Mouse (Mus musculus): ENCODE results near the gene Gm21885. TPM values are rescaled to one million over a fixed set of nuclear protein-coding genes. Genes with fewer than 3 reads are reported as not detected.

The Gm21885 gene
- polyA plus RNA-seq, 1 experiment from 2014 or later, result 0.34 TPM

GRCm38 (mm10) chr11:94320969-94321930, 39.6 kb downstream of the Gm21885 start:
- Histone ChIP-seq H3K36me3 (ENCODE audit: control insufficient read depth, insufficient read depth, low read length) (peaks cover 2% of the 10 kb centered on the region; the same call in 1 of the 2 replicates), H3K4me1 (ENCODE audit: control insufficient read depth, insufficient read depth, low read length) (peaks cover 25% of the 10 kb centered on the region), H3K27ac (ENCODE audit: low read depth, low read length) (peak overlapping the region; percentile 96), H3K9me3 (ENCODE audit: control insufficient read depth, low read length) (no peaks in the 10 kb centered on the region), H3K27me3 (ENCODE audit: control insufficient read depth, insufficient read depth, low read length) (no peaks in the 10 kb centered on the region), H3K4me2 (peak overlapping the region; percentile 79), H3K4me3 (ENCODE audit: low read depth, low read length) (peak overlapping the region; percentile 99), H3K9ac (ENCODE audit: low read length) (peak overlapping the region; percentile 99)
- DNase-seq (ENCODE audit: low spot score, missing footprints) (peak; percentile 88), ATAC-seq (ENCODE audit: low FRiP score) (peak; percentile 76)
- WGBS, result under 1% methylated on average over 67 of the region's 67 CpGs

DNA sequence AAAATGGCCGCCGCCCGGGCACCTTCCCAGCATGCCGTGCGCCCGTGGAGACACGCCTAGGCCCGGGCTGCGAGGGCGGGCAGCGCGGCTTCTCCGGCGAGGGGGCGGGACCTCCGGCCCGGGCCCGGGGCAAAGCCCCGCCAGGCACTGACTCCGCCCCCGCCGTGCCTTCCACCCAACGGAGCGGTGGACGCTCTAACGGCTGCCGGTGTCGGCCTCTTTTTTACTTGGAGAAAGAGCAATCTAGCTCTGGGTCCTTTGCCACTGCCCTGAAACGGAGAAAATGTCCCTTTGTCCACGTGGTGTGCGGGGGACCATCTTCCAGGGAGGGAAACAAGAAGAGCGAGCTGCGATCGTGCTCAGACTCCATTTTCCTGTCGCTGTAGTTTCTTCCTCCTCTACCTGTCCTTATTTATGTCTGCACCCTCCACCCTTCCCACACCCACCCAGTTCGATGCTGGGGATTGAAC, 40.3 kb downstream of the Gm21885 start, which contains the start of gene Luc7l3:
Gene Luc7l3 (minus strand): TSS at position 58 of the 470 bp plus-strand sequence.
- Histone ChIP-seq H3K27me3 (ENCODE audit: control insufficient read depth, insufficient read depth, low read length) (no peaks in the 10 kb centered on the region), H3K9me3 (ENCODE audit: control insufficient read depth, low read length) (no peaks in the 10 kb centered on the region), H3K4me1 (ENCODE audit: control insufficient read depth, insufficient read depth, low read length) (peaks cover 26% of the 10 kb centered on the region), H3K27ac (ENCODE audit: low read depth, low read length) (peak within 1 kb of the TSS; percentile 96), H3K4me3 (ENCODE audit: low read depth, low read length) (peak within 1 kb of the TSS; percentile 99), H3K4me2 (peak within 1 kb of the TSS; percentile 79), H3K9ac (ENCODE audit: low read length) (peak within 1 kb of the TSS; percentile 99), H3K36me3 (ENCODE audit: control insufficient read depth, insufficient read depth, low read length) (peaks cover 2% of the 10 kb centered on the region; the same call in 1 of the 2 replicates)
- WGBS, result under 1% methylated on average over 36 of the region's 36 CpGs
- peak; percentile 99 for DNase-seq (ENCODE audit: low spot score, missing footprints)
- ATAC-seq (ENCODE audit: low FRiP score), result peak; percentile 97

- H3K27ac ChIP-seq (ENCODE audit: low read depth, low read length), result peak overlapping the region; percentile 96
- H3K4me1 ChIP-seq (ENCODE audit: control insufficient read depth, insufficient read depth, low read length), result peaks cover 24% of the 10 kb centered on the region
- 37% methylated on average over 5 of the region's 5 CpGs for whole genome bisulfite sequencing
These were observed 41.0 kb downstream of the Gm21885 start for GRCm38 (mm10) chr11:94322636-94323035.

DNA sequence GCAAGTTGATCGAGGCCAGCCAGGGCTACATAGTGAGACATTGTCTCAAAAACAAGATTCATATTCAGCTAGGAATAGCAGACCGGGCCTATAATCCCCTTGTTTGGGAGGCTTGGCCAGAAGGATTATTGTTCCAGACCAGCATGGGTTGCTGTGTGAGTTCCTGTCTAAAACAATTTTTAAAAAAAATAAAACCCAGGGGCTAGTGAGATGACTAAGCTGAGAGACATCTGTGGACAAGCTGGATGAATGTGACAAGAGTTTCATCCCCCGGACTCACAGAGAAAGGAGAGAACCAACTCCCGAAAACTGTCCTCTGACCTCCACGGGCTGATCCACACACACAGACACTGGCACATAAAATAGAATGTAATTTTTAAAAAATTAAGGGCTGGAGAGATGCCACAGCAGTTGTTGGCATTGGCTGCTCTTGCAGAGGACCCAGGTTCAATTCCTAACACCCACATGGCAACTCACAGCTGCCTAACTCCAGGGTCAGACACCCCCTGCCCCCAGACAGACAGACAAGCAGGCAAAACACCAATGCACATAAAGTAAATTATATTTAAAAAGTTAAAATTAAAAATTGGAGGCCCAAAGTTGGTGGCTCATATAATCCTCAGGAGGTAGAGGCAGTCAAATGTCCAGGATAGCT, 41.7 kb downstream of the Gm21885 start:
- Histone ChIP-seq H3K9ac (ENCODE audit: low read length) (no peak overlapping the region), H3K27me3 (ENCODE audit: control insufficient read depth, insufficient read depth, low read length) (no peaks in the 10 kb centered on the region), H3K27ac (ENCODE audit: low read depth, low read length) (no peak overlapping the region), H3K36me3 (ENCODE audit: control insufficient read depth, insufficient read depth, low read length) (peaks cover 2% of the 10 kb centered on the region; the same call in 1 of the 2 replicates), H3K4me1 (ENCODE audit: control insufficient read depth, insufficient read depth, low read length) (peaks cover 24% of the 10 kb centered on the region), H3K4me2 (no peak overlapping the region), H3K4me3 (ENCODE audit: low read depth, low read length) (no peak overlapping the region), H3K9me3 (ENCODE audit: control insufficient read depth, low read length) (no peaks in the 10 kb centered on the region)
- DNase-seq (ENCODE audit: low spot score, missing footprints) (no peak), ATAC-seq (ENCODE audit: low FRiP score) (no peak)
- WGBS, result 58% methylated on average over 5 of the region's 5 CpGs

More at GRCm38 (mm10) chr11:94322636-94323035, 41.0 kb downstream of the Gm21885 start:
- no peaks in the 10 kb centered on the region for H3K9me3 ChIP-seq (ENCODE audit: control insufficient read depth, low read length)
- DNase-seq (ENCODE audit: low spot score, missing footprints) (no peak), ATAC-seq (ENCODE audit: low FRiP score) (no peak)
- no peaks in the 10 kb centered on the region for H3K27me3 ChIP-seq (ENCODE audit: control insufficient read depth, insufficient read depth, low read length)
- H3K4me3 ChIP-seq (ENCODE audit: low read depth, low read length), result peak overlapping the region; percentile 99
- peak overlapping the region; percentile 79 for H3K4me2 ChIP-seq
- H3K9ac ChIP-seq (ENCODE audit: low read length), result peak overlapping the region; percentile 99
- peaks cover 2% of the 10 kb centered on the region; the same call in 1 of the 2 replicates for H3K36me3 ChIP-seq (ENCODE audit: control insufficient read depth, insufficient read depth, low read length)

DNA sequence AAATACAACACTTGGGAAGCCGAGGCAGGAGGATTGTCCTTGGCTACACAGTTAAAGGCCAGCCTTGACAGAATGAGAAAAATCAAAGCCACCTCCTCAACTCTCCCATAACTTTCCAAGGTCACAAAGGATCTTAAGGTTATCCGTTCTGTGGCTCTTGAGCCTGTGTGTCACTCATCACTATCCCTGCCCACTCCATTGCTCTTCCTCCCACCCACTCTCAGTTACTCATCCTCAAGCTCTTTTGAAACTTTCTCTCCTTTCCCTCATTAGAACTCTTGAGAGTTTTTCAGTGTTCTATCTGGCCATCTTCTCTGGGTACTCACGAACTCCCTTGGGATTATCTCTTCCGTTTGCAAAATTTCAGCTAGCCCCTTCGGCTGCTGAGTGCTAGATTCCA, 42.9 kb downstream of the Gm21885 start:
- no peaks in the 10 kb centered on the region for H3K27me3 ChIP-seq (ENCODE audit: control insufficient read depth, insufficient read depth, low read length)
- ATAC-seq (ENCODE audit: low FRiP score) (no peak), DNase-seq (ENCODE audit: low spot score, missing footprints) (peak; percentile 60)
- H3K4me1 ChIP-seq (ENCODE audit: control insufficient read depth, insufficient read depth, low read length), result peaks cover 30% of the 10 kb centered on the region
- H3K4me3 ChIP-seq (ENCODE audit: low read depth, low read length), result no peak overlapping the region
- H3K27ac ChIP-seq (ENCODE audit: low read depth, low read length), result no peak overlapping the region
- H3K36me3 ChIP-seq (ENCODE audit: control insufficient read depth, insufficient read depth, low read length), result no peaks in the 10 kb centered on the region
- WGBS, result 91% methylated on average over 5 of the region's 5 CpGs
- no peak overlapping the region for H3K9ac ChIP-seq (ENCODE audit: low read length)
- no peaks in the 10 kb centered on the region for H3K9me3 ChIP-seq (ENCODE audit: control insufficient read depth, low read length)
- H3K4me2 ChIP-seq, result no peak overlapping the region

- Histone ChIP-seq H3K4me3 (ENCODE audit: low read depth, low read length) (peak overlapping the region; percentile 18; the same call in 1 of the 2 replicates), H3K9me3 (ENCODE audit: control insufficient read depth, low read length) (no peaks in the 10 kb centered on the region), H3K36me3 (ENCODE audit: control insufficient read depth, insufficient read depth, low read length) (no peaks in the 10 kb centered on the region), H3K27ac (ENCODE audit: low read depth, low read length) (peak overlapping the region; percentile 97), H3K9ac (ENCODE audit: low read length) (peak overlapping the region; percentile 72), H3K27me3 (ENCODE audit: control insufficient read depth, insufficient read depth, low read length) (no peaks in the 10 kb centered on the region), H3K4me1 (ENCODE audit: control insufficient read depth, insufficient read depth, low read length) (peaks cover 29% of the 10 kb centered on the region), H3K4me2 (peak overlapping the region; percentile 65)
- DNase-seq (ENCODE audit: low spot score, missing footprints), result peak; percentile 94
- WGBS, result 2% methylated on average over 10 of the region's 10 CpGs
- ATAC-seq (ENCODE audit: low FRiP score), result peak; percentile 59
These were observed 45.3 kb downstream of the Gm21885 start for GRCm38 (mm10) chr11:94326961-94327411.

GRCm38 (mm10) chr11:94327693-94328643, 46.3 kb downstream of the Gm21885 start, which contains the start of gene Ankrd40:
Ankrd40 (plus strand) TSS chr11:94328001.
- peak; percentile 98 for DNase-seq (ENCODE audit: low spot score, missing footprints)
- no peaks in the 10 kb centered on the region for H3K27me3 ChIP-seq (ENCODE audit: control insufficient read depth, insufficient read depth, low read length)
- ATAC-seq (ENCODE audit: low FRiP score), result peak; percentile 88
- WGBS, result under 1% methylated on average over 71 of the region's 78 CpGs
- peak within 1 kb of the TSS; percentile 65 for H3K4me2 ChIP-seq
- H3K9ac ChIP-seq (ENCODE audit: low read length), result peak within 1 kb of the TSS; percentile 95
- H3K36me3 ChIP-seq (ENCODE audit: control insufficient read depth, insufficient read depth, low read length), result no peaks in the 10 kb centered on the region
- H3K4me1 ChIP-seq (ENCODE audit: control insufficient read depth, insufficient read depth, low read length), result peaks cover 25% of the 10 kb centered on the region
- H3K9me3 ChIP-seq (ENCODE audit: control insufficient read depth, low read length), result no peaks in the 10 kb centered on the region
- peak within 1 kb of the TSS; percentile 97 for H3K27ac ChIP-seq (ENCODE audit: low read depth, low read length)
- H3K4me3 ChIP-seq (ENCODE audit: low read depth, low read length), result peak within 1 kb of the TSS; percentile 73

GRCm38 (mm10) chr11:94328644-94329025, 47.0 kb downstream of the Gm21885 start:
- no peaks in the 10 kb centered on the region for H3K9me3 ChIP-seq (ENCODE audit: control insufficient read depth, low read length)
- ATAC-seq (ENCODE audit: low FRiP score) (no peak), DNase-seq (ENCODE audit: low spot score, missing footprints) (peak; percentile 92)
- H3K9ac ChIP-seq (ENCODE audit: low read length), result peak overlapping the region; percentile 95
- WGBS, result 4% methylated on average over 10 of the region's 10 CpGs
- peak overlapping the region; percentile 65 for H3K4me2 ChIP-seq
- peaks cover 19% of the 10 kb centered on the region for H3K4me1 ChIP-seq (ENCODE audit: control insufficient read depth, insufficient read depth, low read length)
- no peaks in the 10 kb centered on the region for H3K27me3 ChIP-seq (ENCODE audit: control insufficient read depth, insufficient read depth, low read length)
- no peaks in the 10 kb centered on the region for H3K36me3 ChIP-seq (ENCODE audit: control insufficient read depth, insufficient read depth, low read length)
- H3K4me3 ChIP-seq (ENCODE audit: low read depth, low read length), result peak overlapping the region; percentile 73
- peak overlapping the region; percentile 97 for H3K27ac ChIP-seq (ENCODE audit: low read depth, low read length)

Measured in midbrain, embryonic 11.5 days (tissue).